Mouse (Mus musculus) ES-E14 (cell line): ENCODE results near the gene Mvb12a. TPM values are rescaled to one million over a fixed set of nuclear protein-coding genes. Genes with fewer than 3 reads are reported as not detected.
A peak's percentile ranks its signal among the peaks of the same experiment; 100 is the strongest.

Experiments used
- DNase-seq: peaks from one replicate; pipeline ENCODE4 v3.0.0-alpha.2; 2013; ENCODE audit warnings: low read depth, low spot score
- H3K27ac ChIP-seq: 2 replicates; pipeline ENCODE4 v1.5.1; 2012; ENCODE audit warnings: low read depth, mild to moderate bottlenecking, low read length, moderate library complexity, mixed read lengths; ENCODE audit not compliant: poor library complexity, insufficient read depth, severe bottlenecking
- H3K36me3 ChIP-seq: 2 replicates; pipeline ENCODE4 v1.6.1; 2012; ENCODE audit warnings: mild to moderate bottlenecking, low read length, moderate library complexity, mixed read lengths; ENCODE audit not compliant: control insufficient read depth, poor library complexity, insufficient read depth, severe bottlenecking
- H3K4me1 ChIP-seq, 2 experiments: fragments of 150-350 bp in 1 of 2; sonication (generic) in 1 of 2; 2 replicates each; pipeline ENCODE4 v1.6.1; 2012; ENCODE audit warnings: low read length in 2 of 2, mild to moderate bottlenecking in 1 of 2, mixed read lengths in 1 of 2; ENCODE audit not compliant: control insufficient read depth in 2 of 2, insufficient read depth in 2 of 2, poor library complexity in 1 of 2
- H3K4me3 ChIP-seq, 2 experiments: fragments of 150-350 bp in 1 of 2; sonication (generic) in 1 of 2; 2 replicates each; pipeline ENCODE4 v1.5.1; 2012; ENCODE audit warnings: low read length in 2 of 2, low read depth in 1 of 2, mild to moderate bottlenecking in 1 of 2, mixed read lengths in 1 of 2; ENCODE audit not compliant: insufficient read depth in 1 of 2, poor library complexity in 1 of 2, severe bottlenecking in 1 of 2
- H3K9ac ChIP-seq: 2 replicates; pipeline ENCODE4 v1.6.1; 2012; ENCODE audit warnings: low read depth, mild to moderate bottlenecking, low read length, mixed read lengths; ENCODE audit not compliant: poor library complexity, insufficient read depth, severe bottlenecking
- H3K9me3 ChIP-seq: fragments of 150-350 bp; sonication (generic); 2 replicates; pipeline ENCODE4 v1.6.1; 2012; ENCODE audit warnings: low read depth, mild to moderate bottlenecking, low read length; ENCODE audit not compliant: control insufficient read depth, insufficient read depth
- CHD2 ChIP-seq: IDR thresholded peaks from 2 replicates; pipeline ENCODE4 v1.6.1; 2014; ENCODE audit warnings: mild to moderate bottlenecking, low read depth, low read length, inconsistent platforms
- HCFC1 ChIP-seq: IDR thresholded peaks from 2 replicates; pipeline ENCODE4 v1.6.1; 2012; ENCODE audit warnings: low read length, inconsistent platforms, borderline replicate concordance; ENCODE audit not compliant: insufficient read depth
- MAFK ChIP-seq: IDR thresholded peaks from 2 replicates; pipeline ENCODE4 v1.6.1; 2014; ENCODE audit warnings: mild to moderate bottlenecking, low read depth, low read length, inconsistent platforms; ENCODE audit not compliant: insufficient read depth
- ZC3H11A ChIP-seq: IDR thresholded peaks from 2 replicates; pipeline ENCODE4 v1.6.1; 2012; ENCODE audit warnings: low read depth, mild to moderate bottlenecking, inconsistent platforms, low read length, borderline replicate concordance
- ZNF384 ChIP-seq: IDR thresholded peaks from 2 replicates; pipeline ENCODE4 v1.6.1; 2012; ENCODE audit warnings: low read depth, low read length, inconsistent platforms
- in situ Hi-C, 2 experiments: fragments of 600-800 bp; cut with MboI; formaldehyde crosslinking; loops; one replicate each; pipeline ENCODE4 v1.15.1; 2025; ENCODE audit warnings: low sequenced_read_pairs in 2 of 2, inconsistent platforms in 1 of 2; ENCODE audit not compliant: unreplicated experiment in 2 of 2
- total RNA-seq: library from RNA; depleted of rRNA; stranded (reverse); fragments of 300-350 nt; gene quantifications from 2 replicates; pipeline ENCODE4 v1.2.3, GENCODE M21; 2012

The Mvb12a gene
- total RNA-seq, 1 experiment, result 50.4 TPM

- Histone ChIP-seq H3K4me1 (no peaks in the 10 kb centered on the region; a peak in 1 of 4 replicates), H3K4me3 (no peak overlapping the region), H3K9me3 (no peaks in the 10 kb centered on the region), H3K9ac (no peak overlapping the region), H3K27ac (no peak overlapping the region), H3K36me3 (peaks cover 4% of the 10 kb centered on the region; the same call in 1 of the 2 replicates)
- no peak for DNase-seq
- TF ChIP-seq MAFK (no peak), HCFC1 (no peak), ZC3H11A (no peak), ZNF384 (no peak), CHD2 (no peak)
- in situ Hi-C loops, result no loop called here
These were observed 10.0 kb downstream of the Mvb12a start for GRCm38 (mm10) chr8:71552770-71553169.

- in situ Hi-C loops, result no loop called here
- TF ChIP-seq CHD2 (no peak), ZNF384 (no peak), MAFK (no peak), HCFC1 (no peak), ZC3H11A (no peak)
- Histone ChIP-seq H3K27ac (no peak overlapping the region), H3K4me3 (no peak overlapping the region), H3K9me3 (no peaks in the 10 kb centered on the region), H3K4me1 (no peaks in the 10 kb centered on the region; a peak in 1 of 4 replicates), H3K36me3 (no peaks in the 10 kb centered on the region), H3K9ac (no peak overlapping the region)
- DNase-seq, result no peak
These were observed 11.3 kb downstream of the Mvb12a start for GRCm38 (mm10) chr8:71554001-71554400.

GRCm38 (mm10) chr8:71554644-71555043 is 11.9 kb downstream of the Mvb12a start:
- DNase-seq, result no peak
- H3K36me3 ChIP-seq, result no peaks in the 10 kb centered on the region
- H3K4me1 ChIP-seq, result no peaks in the 10 kb centered on the region; a peak in 1 of 4 replicates
- H3K27ac ChIP-seq, result no peak overlapping the region
- no peak overlapping the region for H3K9ac ChIP-seq
- in situ Hi-C loops, result no loop called here
- H3K9me3 ChIP-seq, result no peaks in the 10 kb centered on the region
- TF ChIP-seq MAFK, result no peak
- no peak for TF ChIP-seq CHD2
- no peak for TF ChIP-seq ZNF384
- TF ChIP-seq ZC3H11A, result no peak
- TF ChIP-seq HCFC1, result no peak
- H3K4me3 ChIP-seq, result no peak overlapping the region

- no peaks in the 10 kb centered on the region; a peak in 1 of 4 replicates for H3K4me1 ChIP-seq
- in situ Hi-C loops, result no loop called here
- H3K9me3 ChIP-seq, result no peaks in the 10 kb centered on the region
- TF ChIP-seq ZNF384, result no peak
- TF ChIP-seq MAFK, result no peak
- TF ChIP-seq HCFC1, result no peak
- TF ChIP-seq ZC3H11A, result no peak
- TF ChIP-seq CHD2, result no peak
- peak within 1 kb of the TSS; percentile 70 for H3K9ac ChIP-seq
- H3K4me3 ChIP-seq, result peak within 1 kb of the TSS; percentile 73 to 74
- H3K27ac ChIP-seq, result no peak within 1 kb of the TSS
- DNase-seq, result no peak
- no peaks in the 10 kb centered on the region for H3K36me3 ChIP-seq
These were observed 15.6 kb downstream of the Mvb12a start, which contains the start of gene Tmem221 for GRCm38 (mm10) chr8:71558071-71558957. Tmem221 (minus strand) TSS chr8:71558871.
